Mouse (Mus musculus) lung, postnatal 0 days (tissue): ENCODE results near the gene Gm17581.

Source experiments
- CTCF ChIP-seq: IDR thresholded peaks from 2 replicates; pipeline ENCODE4 v1.5.1; 2016; ENCODE audit warnings: antibody characterized with exemption, mild to moderate bottlenecking
- EP300 ChIP-seq: IDR thresholded peaks from 2 replicates; pipeline ENCODE4 v1.6.1; 2016; ENCODE audit warnings: antibody characterized with exemption, mild to moderate bottlenecking, control low read depth

DNA sequence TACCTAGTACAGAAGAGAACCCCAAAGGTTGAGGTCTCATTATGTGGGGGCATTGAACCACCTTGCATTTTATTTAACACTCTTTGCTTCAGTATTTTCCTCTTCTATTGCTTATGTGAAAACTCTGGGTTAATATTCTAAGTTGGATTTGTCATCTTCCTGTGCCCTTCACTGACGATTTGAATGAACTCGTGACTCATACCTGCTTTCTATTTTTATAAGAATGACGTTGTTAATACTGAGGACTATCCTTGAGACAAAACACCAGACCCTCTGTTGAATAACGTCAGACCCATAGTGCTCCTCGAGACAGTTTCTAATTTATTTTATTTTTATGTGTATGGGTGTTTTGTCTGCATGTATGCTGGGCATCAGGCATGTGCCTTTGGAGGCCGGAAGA, 1.3 kb upstream of the Gm17581 start:
- TF ChIP-seq EP300: no peak
- no peak for TF ChIP-seq CTCF
